Mouse (Mus musculus): ENCODE measurements around the gene Chmp1a. TPM values are rescaled to one million over a fixed set of nuclear protein-coding genes. Genes with fewer than 3 reads are reported as not detected.
"Not testable (repeated sequence)": the region's sequence is repeated elsewhere in the genome, so short reads cannot be mapped to it uniquely, and the experiment has no call there.

The Chmp1a gene
- polyA plus RNA-seq, 1 experiment from 2014 or later: 90.6 TPM

- not testable (repeated sequence) for H3K36me3 ChIP-seq (ENCODE audit: control insufficient read depth, insufficient read depth, low read length); H3K4me1 ChIP-seq (ENCODE audit: control insufficient read depth, insufficient read depth, low read length); H3K4me3 ChIP-seq (ENCODE audit: low read depth, low read length); H3K27me3 ChIP-seq (ENCODE audit: control insufficient read depth, insufficient read depth, low read length); H3K4me2 ChIP-seq (replicated peaks; ENCODE audit: low read depth, low read length); H3K9me3 ChIP-seq (ENCODE audit: control insufficient read depth, low read depth, low read length); H3K27ac ChIP-seq (ENCODE audit: low read length); ATAC-seq (ENCODE audit: insufficient number of reproducible peaks, insufficient read depth, low FRiP score, low read depth); H3K9ac ChIP-seq (replicated peaks; ENCODE audit: low read depth, low read length)
- 73% methylated on average over 5 of the region's 5 CpGs for WGBS
These were observed 15.5 kb downstream of the Chmp1a start for GRCm38 (mm10) chr8:123197016-123197415.

- Histone ChIP-seq H3K4me2 (replicated peaks; ENCODE audit: low read depth, low read length) (no peak overlapping the region), H3K27me3 (ENCODE audit: control insufficient read depth, insufficient read depth, low read length) (no peaks in the 10 kb centered on the region), H3K36me3 (ENCODE audit: control insufficient read depth, insufficient read depth, low read length) (no peaks in the 10 kb centered on the region), H3K4me3 (ENCODE audit: low read depth, low read length) (no peak overlapping the region), H3K4me1 (ENCODE audit: control insufficient read depth, insufficient read depth, low read length) (no peaks in the 10 kb centered on the region), H3K9ac (replicated peaks; ENCODE audit: low read depth, low read length) (no peak overlapping the region), H3K9me3 (ENCODE audit: control insufficient read depth, low read depth, low read length) (no peaks in the 10 kb centered on the region), H3K27ac (ENCODE audit: low read length) (no peak overlapping the region)
- WGBS: 89% methylated on average over 9 of the region's 9 CpGs
- no peak for ATAC-seq (ENCODE audit: insufficient number of reproducible peaks, insufficient read depth, low FRiP score, low read depth)
These were observed 18.8 kb downstream of the Chmp1a start for GRCm38 (mm10) chr8:123193771-123194170.

- Histone ChIP-seq H3K27ac (ENCODE audit: low read length) (no peak overlapping the region), H3K4me2 (replicated peaks; ENCODE audit: low read depth, low read length) (no peak overlapping the region), H3K4me1 (ENCODE audit: control insufficient read depth, insufficient read depth, low read length) (no peaks in the 10 kb centered on the region), H3K9me3 (ENCODE audit: control insufficient read depth, low read depth, low read length) (no peaks in the 10 kb centered on the region), H3K9ac (replicated peaks; ENCODE audit: low read depth, low read length) (no peak overlapping the region), H3K36me3 (ENCODE audit: control insufficient read depth, insufficient read depth, low read length) (no peaks in the 10 kb centered on the region), H3K27me3 (ENCODE audit: control insufficient read depth, insufficient read depth, low read length) (no peaks in the 10 kb centered on the region), H3K4me3 (ENCODE audit: low read depth, low read length) (no peak overlapping the region)
- WGBS: 55% methylated on average over 8 of the region's 8 CpGs
- 0 out of 2 replicates have a peak, but pooled peaks have one; percentile 55 for ATAC-seq (ENCODE audit: insufficient number of reproducible peaks, insufficient read depth, low FRiP score, low read depth)
These were observed 20.7 kb downstream of the Chmp1a start for GRCm38 (mm10) chr8:123191908-123192307.

- Histone ChIP-seq H3K9ac (replicated peaks; ENCODE audit: low read depth, low read length) (no peak overlapping the region), H3K9me3 (ENCODE audit: control insufficient read depth, low read depth, low read length) (no peaks in the 10 kb centered on the region), H3K4me3 (ENCODE audit: low read depth, low read length) (no peak overlapping the region), H3K27me3 (ENCODE audit: control insufficient read depth, insufficient read depth, low read length) (no peaks in the 10 kb centered on the region), H3K27ac (ENCODE audit: low read length) (no peak overlapping the region), H3K36me3 (ENCODE audit: control insufficient read depth, insufficient read depth, low read length) (no peaks in the 10 kb centered on the region), H3K4me2 (replicated peaks; ENCODE audit: low read depth, low read length) (peak overlapping the region; percentile 37), H3K4me1 (ENCODE audit: control insufficient read depth, insufficient read depth, low read length) (no peaks in the 10 kb centered on the region)
- 1% methylated on average over 9 of the region's 9 CpGs for WGBS
- no peak for ATAC-seq (ENCODE audit: insufficient number of reproducible peaks, insufficient read depth, low FRiP score, low read depth)
These were observed 21.9 kb downstream of the Chmp1a start for GRCm38 (mm10) chr8:123190678-123191077.

GRCm38 (mm10) chr8:123188841-123189240 lies 23.7 kb downstream of the Chmp1a start:
- H3K9ac ChIP-seq (replicated peaks; ENCODE audit: low read depth, low read length): no peak overlapping the region
- H3K36me3 ChIP-seq (ENCODE audit: control insufficient read depth, insufficient read depth, low read length): no peaks in the 10 kb centered on the region
- no peak overlapping the region for H3K4me3 ChIP-seq (ENCODE audit: low read depth, low read length)
- no peak overlapping the region for H3K27ac ChIP-seq (ENCODE audit: low read length)
- no peak overlapping the region for H3K4me2 ChIP-seq (replicated peaks; ENCODE audit: low read depth, low read length)
- no peak for ATAC-seq (ENCODE audit: insufficient number of reproducible peaks, insufficient read depth, low FRiP score, low read depth)
- H3K4me1 ChIP-seq (ENCODE audit: control insufficient read depth, insufficient read depth, low read length): no peaks in the 10 kb centered on the region
- H3K9me3 ChIP-seq (ENCODE audit: control insufficient read depth, low read depth, low read length): no peaks in the 10 kb centered on the region
- 65% methylated on average over 7 of the region's 7 CpGs for WGBS
- H3K27me3 ChIP-seq (ENCODE audit: control insufficient read depth, insufficient read depth, low read length): no peaks in the 10 kb centered on the region

- Histone ChIP-seq H3K9ac (replicated peaks; ENCODE audit: low read depth, low read length) (no peak overlapping the region), H3K4me2 (replicated peaks; ENCODE audit: low read depth, low read length) (no peak overlapping the region), H3K4me3 (ENCODE audit: low read depth, low read length) (no peak overlapping the region), H3K4me1 (ENCODE audit: control insufficient read depth, insufficient read depth, low read length) (no peaks in the 10 kb centered on the region), H3K27me3 (ENCODE audit: control insufficient read depth, insufficient read depth, low read length) (no peaks in the 10 kb centered on the region), H3K9me3 (ENCODE audit: control insufficient read depth, low read depth, low read length) (no peaks in the 10 kb centered on the region), H3K27ac (ENCODE audit: low read length) (no peak overlapping the region), H3K36me3 (ENCODE audit: control insufficient read depth, insufficient read depth, low read length) (no peaks in the 10 kb centered on the region)
- WGBS: 79% methylated on average over 2 of the region's 2 CpGs
- ATAC-seq (ENCODE audit: insufficient number of reproducible peaks, insufficient read depth, low FRiP score, low read depth): no peak
These were observed 24.6 kb downstream of the Chmp1a start for GRCm38 (mm10) chr8:123188006-123188405.

GRCm38 (mm10) chr8:123185566-123186409 lies 26.8 kb downstream of the Chmp1a start, which contains the start of gene Dpep1:
TSS of gene Dpep1 (plus strand) at chr8:123186242.
- Histone ChIP-seq H3K27ac (ENCODE audit: low read length) (peak within 1 kb of the TSS; percentile 63; the same call in 1 of the 2 replicates), H3K4me1 (ENCODE audit: control insufficient read depth, insufficient read depth, low read length) (no peaks in the 10 kb centered on the region), H3K9me3 (ENCODE audit: control insufficient read depth, low read depth, low read length) (no peaks in the 10 kb centered on the region), H3K27me3 (ENCODE audit: control insufficient read depth, insufficient read depth, low read length) (no peaks in the 10 kb centered on the region), H3K4me3 (ENCODE audit: low read depth, low read length) (no peak within 1 kb of the TSS), H3K36me3 (ENCODE audit: control insufficient read depth, insufficient read depth, low read length) (no peaks in the 10 kb centered on the region), H3K4me2 (replicated peaks; ENCODE audit: low read depth, low read length) (no peak within 1 kb of the TSS), H3K9ac (replicated peaks; ENCODE audit: low read depth, low read length) (no peak within 1 kb of the TSS)
- no peak for ATAC-seq (ENCODE audit: insufficient number of reproducible peaks, insufficient read depth, low FRiP score, low read depth)
- 15% methylated on average over 19 of the region's 19 CpGs for WGBS

- H3K4me1 ChIP-seq (ENCODE audit: control insufficient read depth, insufficient read depth, low read length): no peaks in the 10 kb centered on the region
- H3K36me3 ChIP-seq (ENCODE audit: control insufficient read depth, insufficient read depth, low read length): no peaks in the 10 kb centered on the region
- H3K9ac ChIP-seq (replicated peaks; ENCODE audit: low read depth, low read length): no peak overlapping the region
- WGBS: 49% methylated on average over 3 of the region's 3 CpGs
- no peak overlapping the region for H3K4me3 ChIP-seq (ENCODE audit: low read depth, low read length)
- no peak overlapping the region for H3K4me2 ChIP-seq (replicated peaks; ENCODE audit: low read depth, low read length)
- no peak for ATAC-seq (ENCODE audit: insufficient number of reproducible peaks, insufficient read depth, low FRiP score, low read depth)
- H3K27me3 ChIP-seq (ENCODE audit: control insufficient read depth, insufficient read depth, low read length): no peaks in the 10 kb centered on the region
- peaks cover 5% of the 10 kb centered on the region; the same call in 1 of the 2 replicates for H3K9me3 ChIP-seq (ENCODE audit: control insufficient read depth, low read depth, low read length)
- H3K27ac ChIP-seq (ENCODE audit: low read length): no peak overlapping the region
These were observed 31.2 kb downstream of the Chmp1a start for GRCm38 (mm10) chr8:123181391-123181790.

Data from stomach, embryonic 14.5 days (tissue).